Mouse (Mus musculus) lung, postnatal 0 days (tissue): ENCODE results near the gene Accs.

Experiments
- CTCF ChIP-seq: IDR thresholded peaks from 2 replicates; pipeline ENCODE4 v1.5.1; 2016; ENCODE audit warnings: antibody characterized with exemption, mild to moderate bottlenecking
- EP300 ChIP-seq: IDR thresholded peaks from 2 replicates; pipeline ENCODE4 v1.6.1; 2016; ENCODE audit warnings: antibody characterized with exemption, mild to moderate bottlenecking, control low read depth

GRCm38 (mm10) chr2:93822045-93822749 is 27.5 kb downstream of the Accs start, which contains the start of gene Ext2:
- peak; percentile 99 for TF ChIP-seq CTCF
- no peak for TF ChIP-seq EP300
